Mouse (Mus musculus) bone marrow macrophage, adult 2 months (primary cell): ENCODE measurements at regions not wholly inside any gene's neighbourhood (a gene's known extent, or its start where the extent isn't known, plus 50 kb on each side); places are given as distances from the start of the nearest gene placed in this dataset.

Source experiments
- CTCF ChIP-seq: IDR thresholded peaks from 2 replicates; pipeline ENCODE4 v1.5.1; 2012; ENCODE audit warnings: low read depth, mild to moderate bottlenecking, low read length, moderate library complexity
- POLR2A ChIP-seq: IDR thresholded peaks from 2 replicates; pipeline ENCODE4 v1.6.1; 2012; ENCODE audit warnings: mild to moderate bottlenecking, low read depth, low read length, borderline replicate concordance

GRCm38 (mm10) chr2:166218783-166219182 is 63.3 kb upstream of the Sulf2 start:
- no peak for TF ChIP-seq CTCF
- no peak for TF ChIP-seq POLR2A
